Mouse (Mus musculus): Measurements from ENCODE around the gene Mthfr. TPM values are rescaled to one million over a fixed set of nuclear protein-coding genes. Genes with fewer than 3 reads are reported as not detected.
A peak's percentile ranks its signal among the peaks of the same experiment; 100 is the strongest.
"Not testable (repeated sequence)": the region's sequence is repeated elsewhere in the genome, so short reads cannot be mapped to it uniquely, and the experiment has no call there.

Mthfr gene
- polyA plus RNA-seq, 1 experiment: 19.7 TPM

DNA sequence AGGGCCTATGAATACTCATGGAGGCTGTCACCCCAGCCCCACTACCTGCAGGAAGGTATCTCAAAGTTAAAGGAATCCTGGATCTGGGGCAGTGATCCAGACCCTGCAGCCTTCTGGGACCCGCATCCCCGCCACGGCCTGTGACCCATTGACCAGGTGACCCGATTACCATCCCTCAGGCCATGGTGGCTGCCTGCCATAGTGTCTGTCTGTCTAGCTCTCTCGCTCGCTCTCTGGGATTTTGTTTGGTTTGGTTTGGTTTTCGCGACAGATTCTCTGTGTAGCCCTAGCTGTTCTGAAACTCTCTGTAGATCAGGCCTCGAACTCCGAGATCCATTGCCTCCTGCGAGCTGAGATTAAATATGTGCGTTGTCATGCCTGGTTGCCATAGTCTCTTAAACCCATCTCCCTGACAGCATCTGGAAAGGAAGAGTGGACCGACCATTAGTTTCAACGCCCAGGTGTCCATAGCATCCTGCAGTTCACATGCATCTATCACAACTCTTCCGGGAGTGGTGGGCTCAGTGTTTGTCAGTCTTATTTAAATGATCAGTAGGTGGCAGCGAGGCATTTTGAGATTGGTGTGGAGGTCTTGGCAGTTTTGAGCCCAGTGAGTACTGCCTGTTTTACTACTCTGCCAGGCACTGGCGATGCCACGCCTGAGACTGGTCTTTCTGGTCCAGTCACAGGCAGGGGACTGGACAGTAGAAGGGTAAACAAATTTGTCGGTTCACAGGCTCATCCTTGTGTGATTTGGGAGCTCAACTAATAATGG, 564 bp downstream of the Mthfr start:
- peaks cover 14% of the 10 kb centered on the region for H3K4me1 ChIP-seq (ENCODE audit: control insufficient read depth, insufficient read depth, insufficient read length)

DNA sequence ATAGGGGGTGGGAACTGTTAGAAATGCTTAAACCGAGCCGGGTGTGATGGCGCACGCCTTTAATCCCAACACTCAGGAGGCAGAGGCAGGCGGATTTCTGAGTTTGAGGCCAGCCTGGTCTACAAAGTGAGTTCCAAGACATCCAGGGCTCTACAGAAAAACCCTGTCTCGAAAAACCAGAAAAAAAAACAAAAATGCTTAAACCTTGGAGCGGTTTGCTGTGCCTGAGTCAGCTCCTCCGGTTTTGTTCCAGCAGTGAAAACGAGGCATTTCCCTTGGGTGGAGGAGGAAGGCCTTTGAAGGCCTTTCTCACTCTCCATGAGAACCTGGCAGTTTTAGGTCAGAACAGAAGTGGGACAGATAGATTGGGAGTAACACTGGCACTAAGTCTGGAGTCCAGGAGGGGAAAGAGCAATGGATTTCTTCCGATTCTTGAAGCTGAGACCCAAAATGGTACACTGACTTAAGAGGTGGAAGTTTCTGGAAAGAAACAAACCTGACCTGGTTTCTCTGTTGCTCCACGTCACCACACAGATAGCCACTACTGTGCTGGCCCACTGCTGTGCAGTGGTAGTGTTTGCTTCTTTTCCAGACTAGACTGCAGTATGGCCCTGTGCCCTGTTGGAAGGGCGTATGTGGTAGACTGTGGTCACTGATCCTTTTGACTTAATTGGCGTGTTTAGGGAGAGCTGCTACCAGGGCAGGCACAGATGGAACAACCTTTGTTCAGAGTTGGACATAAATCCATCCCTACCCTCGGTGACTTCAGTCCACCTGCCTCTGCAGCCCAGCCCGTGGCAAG, 1.4 kb downstream of the Mthfr start:
- Histone ChIP-seq H3K4me1 (ENCODE audit: control insufficient read depth, insufficient read depth, insufficient read length) (peaks cover 14% of the 10 kb centered on the region), H3K36me3 (ENCODE audit: control insufficient read depth, insufficient read depth, low read length) (0 out of 2 replicates have a peak, but pooled peaks cover 2% of the 10 kb centered on the region), H3K27ac (ENCODE audit: insufficient read depth, low read length) (peak overlapping the region; percentile 51), H3K27me3 (ENCODE audit: control insufficient read depth, insufficient read depth, low read length) (no peaks in the 10 kb centered on the region), H3K4me3 (ENCODE audit: extremely low read depth, insufficient read depth, insufficient read length) (no peak overlapping the region; the same call in 1 of the 2 replicates)
- WGBS: 73% methylated on average over 15 of the region's 15 CpGs
- TF ChIP-seq POLR2A (IDR thresholded peaks at IDR 0.05; ENCODE audit: low read depth, low read length): no peak
- DNase-seq (ENCODE audit: low read depth in 1 of 2, low spot score in 2 of 2): no peak

More for the DNA sequence above, 564 bp downstream of the Mthfr start:
- peak overlapping the region; percentile 67 for H3K4me3 ChIP-seq (ENCODE audit: extremely low read depth, insufficient read depth, insufficient read length)
- WGBS: 25% methylated on average over 19 of the region's 19 CpGs
- no peak for TF ChIP-seq POLR2A (IDR thresholded peaks at IDR 0.05; ENCODE audit: low read depth, low read length)
- TF ChIP-seq CTCF (IDR thresholded peaks at IDR 0.05; ENCODE audit: extremely low read depth, insufficient read depth, insufficient read length, insufficient replicate concordance): no peak
- H3K27ac ChIP-seq (ENCODE audit: insufficient read depth, low read length): peak overlapping the region; percentile 47
- DNase-seq (ENCODE audit: low read depth in 1 of 2, low spot score in 2 of 2): no peak
- H3K27me3 ChIP-seq (ENCODE audit: control insufficient read depth, insufficient read depth, low read length): no peaks in the 10 kb centered on the region
- 0 out of 2 replicates have a peak, but pooled peaks cover 2% of the 10 kb centered on the region for H3K36me3 ChIP-seq (ENCODE audit: control insufficient read depth, insufficient read depth, low read length)

DNA sequence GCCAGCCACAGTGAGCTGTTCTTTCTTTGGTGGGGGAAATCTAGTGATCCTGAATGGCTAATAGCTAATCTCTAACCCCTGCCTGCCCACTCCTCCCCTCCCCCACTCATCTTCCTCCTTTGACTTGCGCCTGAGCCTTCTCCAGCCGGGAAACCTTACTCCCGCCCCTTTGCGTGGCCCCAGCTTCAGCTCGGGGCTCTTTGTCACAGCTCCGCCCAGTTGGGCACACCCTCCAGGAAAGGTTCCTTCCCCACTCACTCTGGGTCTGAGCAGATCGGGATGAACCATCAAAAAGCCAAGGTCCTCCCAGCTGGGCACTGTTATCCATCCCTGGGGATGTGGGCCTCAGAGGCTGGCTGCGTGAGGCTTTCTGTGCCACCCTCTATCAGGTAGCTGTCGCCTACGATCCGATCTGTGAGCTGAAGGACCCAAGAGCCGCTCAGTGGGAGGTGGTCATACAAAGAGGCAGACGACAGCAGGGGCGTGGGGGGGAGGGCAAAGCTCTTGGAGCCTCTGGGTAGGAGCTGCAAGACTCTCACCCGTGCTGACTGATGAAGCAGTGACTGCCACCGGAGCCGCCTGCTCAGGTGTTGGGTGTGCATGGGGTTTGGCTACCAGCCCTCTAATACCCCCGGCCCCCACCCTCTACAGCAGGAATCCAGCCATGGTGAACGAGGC, 2.2 kb downstream of the Mthfr start:
- TF ChIP-seq CTCF (IDR thresholded peaks at IDR 0.05; ENCODE audit: extremely low read depth, insufficient read depth, insufficient read length, insufficient replicate concordance) (no peak), POLR2A (IDR thresholded peaks at IDR 0.05; ENCODE audit: low read depth, low read length) (no peak)
- WGBS: 5% methylated on average over 19 of the region's 19 CpGs
- Histone ChIP-seq H3K4me3 (ENCODE audit: extremely low read depth, insufficient read depth, insufficient read length) (peak overlapping the region; percentile 62), H3K27ac (ENCODE audit: insufficient read depth, low read length) (peak overlapping the region; percentile 51), H3K27me3 (ENCODE audit: control insufficient read depth, insufficient read depth, low read length) (no peaks in the 10 kb centered on the region), H3K4me1 (ENCODE audit: control insufficient read depth, insufficient read depth, insufficient read length) (peaks cover 14% of the 10 kb centered on the region), H3K36me3 (ENCODE audit: control insufficient read depth, insufficient read depth, low read length) (0 out of 2 replicates have a peak, but pooled peaks cover 2% of the 10 kb centered on the region)
- peak in 1 of 2 experiments; percentile 25 for DNase-seq (ENCODE audit: low read depth in 1 of 2, low spot score in 2 of 2)

- Histone ChIP-seq H3K27ac (ENCODE audit: insufficient read depth, low read length) (peak overlapping the region; percentile 39), H3K4me1 (ENCODE audit: control insufficient read depth, insufficient read depth, insufficient read length) (peaks cover 14% of the 10 kb centered on the region), H3K27me3 (ENCODE audit: control insufficient read depth, insufficient read depth, low read length) (no peaks in the 10 kb centered on the region), H3K36me3 (ENCODE audit: control insufficient read depth, insufficient read depth, low read length) (0 out of 2 replicates have a peak, but pooled peaks cover 2% of the 10 kb centered on the region), H3K4me3 (ENCODE audit: extremely low read depth, insufficient read depth, insufficient read length) (peak overlapping the region; percentile 62)
- 6% methylated on average over 16 of the region's 16 CpGs for WGBS
- TF ChIP-seq CTCF (IDR thresholded peaks at IDR 0.05; ENCODE audit: extremely low read depth, insufficient read depth, insufficient read length, insufficient replicate concordance) (no peak), POLR2A (IDR thresholded peaks at IDR 0.05; ENCODE audit: low read depth, low read length) (no peak)
- DNase-seq (ENCODE audit: low read depth in 1 of 2, low spot score in 2 of 2): peak in 1 of 2 experiments; percentile 19
Measured at GRCm38 (mm10) chr4:148041611-148042191, 2.8 kb downstream of the Mthfr start.

GRCm38 (mm10) chr4:148043327-148043726, 4.5 kb downstream of the Mthfr start:
- not testable (repeated sequence) for DNase-seq (ENCODE audit: low read depth in 1 of 2, low spot score in 2 of 2); H3K27ac ChIP-seq (ENCODE audit: insufficient read depth, low read length); H3K4me3 ChIP-seq (ENCODE audit: extremely low read depth, insufficient read depth, insufficient read length); H3K36me3 ChIP-seq (ENCODE audit: control insufficient read depth, insufficient read depth, low read length); H3K27me3 ChIP-seq (ENCODE audit: control insufficient read depth, insufficient read depth, low read length)
- 95% methylated on average over 8 of the region's 8 CpGs for WGBS
- H3K4me1 ChIP-seq (ENCODE audit: control insufficient read depth, insufficient read depth, insufficient read length): peaks cover 14% of the 10 kb centered on the region

DNA sequence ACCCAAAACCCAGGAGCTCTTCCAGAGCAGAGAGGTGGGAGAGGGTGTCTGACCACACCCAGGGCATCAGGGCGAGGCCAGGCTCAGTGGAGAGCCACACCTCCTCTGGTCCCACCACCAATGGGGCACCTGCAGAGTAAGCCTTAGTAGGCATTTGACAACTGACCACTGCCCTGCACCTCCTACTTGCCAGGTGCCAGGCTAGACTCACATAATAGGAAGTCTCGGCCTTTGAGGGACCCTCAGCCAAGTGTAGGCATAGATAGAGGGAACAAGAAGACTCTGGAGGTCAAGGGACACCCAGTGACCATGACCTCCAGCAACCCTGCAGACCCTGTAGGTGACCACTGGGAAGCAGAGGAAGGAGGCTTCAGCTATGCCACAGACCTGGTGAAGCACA, 5.2 kb downstream of the Mthfr start:
- no peak for TF ChIP-seq POLR2A (IDR thresholded peaks at IDR 0.05; ENCODE audit: low read depth, low read length)
- TF ChIP-seq CTCF (IDR thresholded peaks at IDR 0.05; ENCODE audit: extremely low read depth, insufficient read depth, insufficient read length, insufficient replicate concordance): no peak
- WGBS: 87% methylated on average over 2 of the region's 2 CpGs
- H3K4me1 ChIP-seq (ENCODE audit: control insufficient read depth, insufficient read depth, insufficient read length): peaks cover 14% of the 10 kb centered on the region; the same call in 1 of the 2 replicates
- DNase-seq (ENCODE audit: low read depth in 1 of 2, low spot score in 2 of 2): no peak
- H3K27ac ChIP-seq (ENCODE audit: insufficient read depth, low read length): no peak overlapping the region
- peaks cover 10% of the 10 kb centered on the region for H3K36me3 ChIP-seq (ENCODE audit: control insufficient read depth, insufficient read depth, low read length)
- H3K4me3 ChIP-seq (ENCODE audit: extremely low read depth, insufficient read depth, insufficient read length): no peak overlapping the region
- H3K27me3 ChIP-seq (ENCODE audit: control insufficient read depth, insufficient read depth, low read length): no peaks in the 10 kb centered on the region
